Mouse (Mus musculus): ENCODE data around the gene Glis3. TPM values are rescaled to one million over a fixed set of nuclear protein-coding genes. Genes with fewer than 3 reads are reported as not detected.

The Glis3 gene
- polyA plus RNA-seq, 1 experiment: 6.5 TPM

GRCm38 (mm10) chr19:28238073-28238472, 441.8 kb downstream of the Glis3 start:
- 82% methylated on average over 4 of the region's 4 CpGs for WGBS
- TF ChIP-seq CTCF (IDR thresholded peaks at IDR 0.05; ENCODE audit: insufficient read depth, low read length): no peak
- no peak for TF ChIP-seq POLR2A (IDR thresholded peaks at IDR 0.05; ENCODE audit: borderline replicate concordance, extremely low read depth, low read depth, low read length)
- no peaks in the 10 kb centered on the region for H3K4me1 ChIP-seq (ENCODE audit: control insufficient read depth, insufficient read depth, low read length)

GRCm38 (mm10) chr19:28237621-28238020, 442.3 kb downstream of the Glis3 start:
- Histone ChIP-seq H3K4me1 (ENCODE audit: control insufficient read depth, insufficient read depth, low read length) (no peaks in the 10 kb centered on the region), H3K4me3 (replicated peaks; ENCODE audit: extremely low read depth, low read depth, low read length) (no peak overlapping the region)
- no peak for DNase-seq
- WGBS: 91% methylated on average over 2 of the region's 2 CpGs
- no peak for TF ChIP-seq CTCF (IDR thresholded peaks at IDR 0.05; ENCODE audit: insufficient read depth, low read length)
- no peak for TF ChIP-seq POLR2A (IDR thresholded peaks at IDR 0.05; ENCODE audit: borderline replicate concordance, extremely low read depth, low read depth, low read length)

More at GRCm38 (mm10) chr19:28238073-28238472, 441.8 kb downstream of the Glis3 start:
- H3K4me3 ChIP-seq (replicated peaks; ENCODE audit: extremely low read depth, low read depth, low read length): no peak overlapping the region
- DNase-seq: no peak

- DNase-seq: no peak
- 64% methylated on average over 5 of the region's 5 CpGs for WGBS
Measured at GRCm38 (mm10) chr19:28235571-28235970, 444.3 kb downstream of the Glis3 start.

GRCm38 (mm10) chr19:28235096-28235495, 444.8 kb downstream of the Glis3 start:
- DNase-seq: no peak
- no peak for TF ChIP-seq CTCF (IDR thresholded peaks at IDR 0.05; ENCODE audit: insufficient read depth, low read length)
- TF ChIP-seq POLR2A (IDR thresholded peaks at IDR 0.05; ENCODE audit: borderline replicate concordance, extremely low read depth, low read depth, low read length): no peak
- WGBS: 89% methylated on average over 9 of the region's 9 CpGs

More at GRCm38 (mm10) chr19:28235571-28235970, 444.3 kb downstream of the Glis3 start:
- Histone ChIP-seq H3K4me3 (replicated peaks; ENCODE audit: extremely low read depth, low read depth, low read length) (no peak overlapping the region), H3K4me1 (ENCODE audit: control insufficient read depth, insufficient read depth, low read length) (no peaks in the 10 kb centered on the region)
- TF ChIP-seq POLR2A (IDR thresholded peaks at IDR 0.05; ENCODE audit: borderline replicate concordance, extremely low read depth, low read depth, low read length): no peak
- TF ChIP-seq CTCF (IDR thresholded peaks at IDR 0.05; ENCODE audit: insufficient read depth, low read length): no peak

GRCm38 (mm10) chr19:28234676-28235075, 445.2 kb downstream of the Glis3 start:
- no peaks in the 10 kb centered on the region for H3K4me1 ChIP-seq (ENCODE audit: control insufficient read depth, insufficient read depth, low read length)
- 92% methylated on average over 2 of the region's 2 CpGs for WGBS
- H3K4me3 ChIP-seq (replicated peaks; ENCODE audit: extremely low read depth, low read depth, low read length): no peak overlapping the region
- no peak for DNase-seq
- TF ChIP-seq CTCF (IDR thresholded peaks at IDR 0.05; ENCODE audit: insufficient read depth, low read length) (no peak), POLR2A (IDR thresholded peaks at IDR 0.05; ENCODE audit: borderline replicate concordance, extremely low read depth, low read depth, low read length) (no peak)

More at GRCm38 (mm10) chr19:28235096-28235495, 444.8 kb downstream of the Glis3 start:
- no peaks in the 10 kb centered on the region for H3K4me1 ChIP-seq (ENCODE audit: control insufficient read depth, insufficient read depth, low read length)
- H3K4me3 ChIP-seq (replicated peaks; ENCODE audit: extremely low read depth, low read depth, low read length): no peak overlapping the region

- 68% methylated on average over 3 of the region's 3 CpGs for WGBS
- no peak for DNase-seq
- Histone ChIP-seq H3K4me1 (ENCODE audit: control insufficient read depth, insufficient read depth, low read length) (no peaks in the 10 kb centered on the region), H3K4me3 (replicated peaks; ENCODE audit: extremely low read depth, low read depth, low read length) (no peak overlapping the region)
- no peak for TF ChIP-seq CTCF (IDR thresholded peaks at IDR 0.05; ENCODE audit: insufficient read depth, low read length)
- no peak for TF ChIP-seq POLR2A (IDR thresholded peaks at IDR 0.05; ENCODE audit: borderline replicate concordance, extremely low read depth, low read depth, low read length)
Measured at GRCm38 (mm10) chr19:28231511-28231910, 448.4 kb downstream of the Glis3 start.

GRCm38 (mm10) chr19:28227526-28227925, 452.4 kb downstream of the Glis3 start:
- no peaks in the 10 kb centered on the region for H3K4me1 ChIP-seq (ENCODE audit: control insufficient read depth, insufficient read depth, low read length)
- no peak overlapping the region for H3K4me3 ChIP-seq (replicated peaks; ENCODE audit: extremely low read depth, low read depth, low read length)
- DNase-seq: no peak
- TF ChIP-seq POLR2A (IDR thresholded peaks at IDR 0.05; ENCODE audit: borderline replicate concordance, extremely low read depth, low read depth, low read length): no peak
- TF ChIP-seq CTCF (IDR thresholded peaks at IDR 0.05; ENCODE audit: insufficient read depth, low read length): no peak
- WGBS: 82% methylated on average over 10 of the region's 10 CpGs

GRCm38 (mm10) chr19:28225651-28226050, 454.2 kb downstream of the Glis3 start:
- TF ChIP-seq CTCF (IDR thresholded peaks at IDR 0.05; ENCODE audit: insufficient read depth, low read length) (no peak), POLR2A (IDR thresholded peaks at IDR 0.05; ENCODE audit: borderline replicate concordance, extremely low read depth, low read depth, low read length) (no peak)
- Histone ChIP-seq H3K4me3 (replicated peaks; ENCODE audit: extremely low read depth, low read depth, low read length) (no peak overlapping the region), H3K4me1 (ENCODE audit: control insufficient read depth, insufficient read depth, low read length) (no peaks in the 10 kb centered on the region)
- 60% methylated on average over 6 of the region's 6 CpGs for WGBS
- no peak for DNase-seq

GRCm38 (mm10) chr19:28211630-28212029, 468.2 kb downstream of the Glis3 start:
- 66% methylated on average over 4 of the region's 4 CpGs for WGBS

More at GRCm38 (mm10) chr19:28211630-28212029, 468.2 kb downstream of the Glis3 start:
- TF ChIP-seq CTCF (IDR thresholded peaks at IDR 0.05; ENCODE audit: insufficient read depth, low read length) (no peak), POLR2A (IDR thresholded peaks at IDR 0.05; ENCODE audit: borderline replicate concordance, extremely low read depth, low read depth, low read length) (no peak)
- DNase-seq: no peak
- Histone ChIP-seq H3K4me1 (ENCODE audit: control insufficient read depth, insufficient read depth, low read length) (no peaks in the 10 kb centered on the region), H3K4me3 (replicated peaks; ENCODE audit: extremely low read depth, low read depth, low read length) (no peak overlapping the region)

Other genes starting within 250 kb of the Glis3 start
- gene Slc1a1, start 155.0 kb upstream of the Glis3 start, polyA plus RNA-seq (2012; rRNA removed): 8.1 and 11.4 TPM in 2 replicates

All from lung, adult 2 months (tissue).